Mouse (Mus musculus): ENCODE data around the gene Rfng. TPM values are rescaled to one million over a fixed set of nuclear protein-coding genes. Genes with fewer than 3 reads are reported as not detected.

Gene Rfng
- polyA plus RNA-seq, 1 experiment from 2014 or later = 39.4 TPM

DNA sequence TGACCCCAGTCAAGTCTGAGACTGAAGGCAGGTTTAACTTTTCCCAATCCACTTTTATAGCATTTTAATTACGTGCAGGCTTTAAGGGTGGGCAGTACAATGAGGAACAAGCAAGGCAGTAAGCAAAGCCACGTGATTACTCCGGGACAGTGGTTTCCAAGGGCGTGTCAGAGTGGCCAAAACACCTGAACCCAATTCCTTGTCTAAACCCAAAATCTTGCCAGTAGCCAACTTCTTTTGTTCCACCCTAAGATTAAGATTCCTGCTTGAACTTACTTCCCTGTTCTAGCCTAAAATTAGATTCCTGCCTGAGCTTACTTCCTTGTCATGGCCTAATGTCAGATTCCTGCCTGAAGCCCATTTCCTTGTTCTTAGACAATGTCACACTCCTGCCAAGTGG, 36.0 kb downstream of the Rfng start:
- no peak for DNase-seq (ENCODE audit: low spot score)
- Histone ChIP-seq H3K27me3 (replicated peaks; ENCODE audit: control insufficient read depth, insufficient read depth, low read length) (no peaks in the 10 kb centered on the region), H3K4me3 (ENCODE audit: low read depth, low read length) (no peak overlapping the region), H3K9ac (ENCODE audit: low read length) (no peak overlapping the region), H3K4me1 (ENCODE audit: control insufficient read depth, insufficient read depth, low read length) (no peaks in the 10 kb centered on the region), H3K27ac (ENCODE audit: low read depth, low read length) (no peak overlapping the region), H3K4me2 (ENCODE audit: low read length) (no peak overlapping the region), H3K9me3 (replicated peaks; ENCODE audit: control insufficient read depth, low read length) (no peaks in the 10 kb centered on the region), H3K36me3 (ENCODE audit: control insufficient read depth, insufficient read depth, low read length) (no peaks in the 10 kb centered on the region)
- ATAC-seq = no peak
- WGBS = 79% methylated on average over 4 of the region's 4 CpGs

DNA sequence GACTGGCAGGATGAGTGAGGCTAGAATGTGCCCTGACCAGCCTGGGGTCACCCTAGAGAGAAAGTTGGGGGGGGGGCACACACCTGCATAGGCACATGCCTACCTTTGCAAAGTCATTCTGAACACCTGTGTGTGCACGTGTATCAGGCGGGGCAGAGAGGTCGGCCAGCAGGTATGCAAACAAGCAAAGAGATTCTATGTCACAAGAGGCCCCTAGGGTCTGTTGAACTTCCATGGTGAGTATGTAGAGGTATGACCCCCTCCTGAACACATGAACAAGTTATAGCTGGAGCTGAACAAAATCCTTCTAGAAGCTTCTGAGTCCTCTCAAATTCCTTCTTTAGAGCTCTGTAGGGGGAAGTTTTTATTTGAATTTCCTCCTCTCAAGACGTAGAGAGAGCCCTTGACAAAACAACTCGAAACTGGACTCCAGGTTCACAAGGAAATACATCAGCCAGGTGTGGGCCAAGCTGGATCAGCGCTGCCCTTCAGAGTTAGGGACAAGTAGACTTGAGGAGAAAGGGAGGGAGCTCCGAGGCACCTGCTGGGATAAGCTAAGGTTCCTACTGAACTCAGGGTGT, 39.8 kb downstream of the Rfng start:
- Histone ChIP-seq H3K27me3 (replicated peaks; ENCODE audit: control insufficient read depth, insufficient read depth, low read length) (no peaks in the 10 kb centered on the region), H3K4me2 (ENCODE audit: low read length) (no peak overlapping the region), H3K36me3 (ENCODE audit: control insufficient read depth, insufficient read depth, low read length) (no peaks in the 10 kb centered on the region), H3K4me3 (ENCODE audit: low read depth, low read length) (no peak overlapping the region), H3K9ac (ENCODE audit: low read length) (no peak overlapping the region), H3K4me1 (ENCODE audit: control insufficient read depth, insufficient read depth, low read length) (no peaks in the 10 kb centered on the region), H3K27ac (ENCODE audit: low read depth, low read length) (no peak overlapping the region), H3K9me3 (replicated peaks; ENCODE audit: control insufficient read depth, low read length) (no peaks in the 10 kb centered on the region)
- 80% methylated on average over 7 of the region's 7 CpGs for WGBS
- no peak for ATAC-seq
- DNase-seq (ENCODE audit: low spot score) = no peak

DNA sequence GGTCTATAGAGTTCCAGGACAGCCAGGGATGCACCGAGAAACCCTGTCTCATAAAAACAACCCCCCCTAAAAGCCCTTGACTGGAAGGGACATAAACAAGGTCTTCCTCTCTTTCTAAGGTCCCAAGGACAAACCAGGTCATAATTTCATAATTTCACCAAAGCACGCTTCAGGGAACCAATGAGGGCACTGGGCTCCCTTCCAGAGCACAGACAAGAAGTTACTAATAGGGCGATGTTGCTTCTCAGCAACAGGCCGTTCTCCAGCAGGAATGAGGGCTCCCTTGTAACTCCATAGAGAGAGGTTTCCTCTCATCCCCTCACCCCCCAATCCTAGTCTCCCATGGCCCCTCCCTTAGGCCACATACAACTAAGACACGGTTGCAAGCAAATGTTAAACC, 43.0 kb downstream of the Rfng start:
- no peak for DNase-seq (ENCODE audit: low spot score)
- ATAC-seq = no peak
- Histone ChIP-seq H3K9me3 (replicated peaks; ENCODE audit: control insufficient read depth, low read length) (no peaks in the 10 kb centered on the region), H3K36me3 (ENCODE audit: control insufficient read depth, insufficient read depth, low read length) (no peaks in the 10 kb centered on the region), H3K4me3 (ENCODE audit: low read depth, low read length) (no peak overlapping the region), H3K4me1 (ENCODE audit: control insufficient read depth, insufficient read depth, low read length) (no peaks in the 10 kb centered on the region), H3K27ac (ENCODE audit: low read depth, low read length) (no peak overlapping the region), H3K9ac (ENCODE audit: low read length) (no peak overlapping the region), H3K27me3 (replicated peaks; ENCODE audit: control insufficient read depth, insufficient read depth, low read length) (no peaks in the 10 kb centered on the region), H3K4me2 (ENCODE audit: low read length) (no peak overlapping the region)
- WGBS = 89% methylated on average over 5 of the region's 5 CpGs

DNA sequence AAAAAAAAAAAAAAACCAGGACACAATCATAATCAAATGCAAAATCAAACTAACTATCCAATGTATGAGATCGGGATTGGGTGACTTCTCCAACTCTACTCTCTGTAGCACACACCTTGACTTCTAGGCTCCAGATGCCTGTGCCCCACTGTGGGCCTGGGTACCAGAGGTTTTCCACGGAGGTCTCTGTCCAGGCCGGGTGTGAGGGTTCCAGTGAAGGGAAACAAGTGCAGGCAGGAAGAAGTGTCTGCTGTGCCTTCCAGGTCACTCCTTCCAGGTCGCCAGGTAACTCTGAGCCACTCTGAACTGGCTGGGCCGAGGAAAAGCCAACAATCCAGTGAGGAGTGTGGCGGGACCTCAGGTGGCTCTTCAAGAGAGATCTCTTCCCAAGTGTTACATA, 47.6 kb downstream of the Rfng start:
- DNase-seq (ENCODE audit: low spot score) (no peak), ATAC-seq (no peak)
- H3K9ac ChIP-seq (ENCODE audit: low read length) = no peak overlapping the region
- H3K4me2 ChIP-seq (ENCODE audit: low read length) = no peak overlapping the region
- WGBS = 71% methylated on average over 6 of the region's 6 CpGs
- H3K27ac ChIP-seq (ENCODE audit: low read depth, low read length) = no peak overlapping the region
- H3K4me3 ChIP-seq (ENCODE audit: low read depth, low read length) = no peak overlapping the region
- no peaks in the 10 kb centered on the region for H3K27me3 ChIP-seq (replicated peaks; ENCODE audit: control insufficient read depth, insufficient read depth, low read length)
- H3K4me1 ChIP-seq (ENCODE audit: control insufficient read depth, insufficient read depth, low read length) = no peaks in the 10 kb centered on the region
- no peaks in the 10 kb centered on the region for H3K9me3 ChIP-seq (replicated peaks; ENCODE audit: control insufficient read depth, low read length)
- H3K36me3 ChIP-seq (ENCODE audit: control insufficient read depth, insufficient read depth, low read length) = no peaks in the 10 kb centered on the region

- Histone ChIP-seq H3K27me3 (replicated peaks; ENCODE audit: control insufficient read depth, insufficient read depth, low read length) (no peaks in the 10 kb centered on the region), H3K9ac (ENCODE audit: low read length) (no peak overlapping the region), H3K27ac (ENCODE audit: low read depth, low read length) (no peak overlapping the region), H3K36me3 (ENCODE audit: control insufficient read depth, insufficient read depth, low read length) (no peaks in the 10 kb centered on the region), H3K4me1 (ENCODE audit: control insufficient read depth, insufficient read depth, low read length) (no peaks in the 10 kb centered on the region; the same call in 1 of the 2 replicates), H3K4me3 (ENCODE audit: low read depth, low read length) (no peak overlapping the region), H3K4me2 (ENCODE audit: low read length) (no peak overlapping the region), H3K9me3 (replicated peaks; ENCODE audit: control insufficient read depth, low read length) (no peaks in the 10 kb centered on the region)
- DNase-seq (ENCODE audit: low spot score) (no peak), ATAC-seq (no peak)
- 61% methylated on average over 6 of the region's 6 CpGs for WGBS
Observed at GRCm38 (mm10) chr11:120733521-120733920, 50.5 kb downstream of the Rfng start.

DNA sequence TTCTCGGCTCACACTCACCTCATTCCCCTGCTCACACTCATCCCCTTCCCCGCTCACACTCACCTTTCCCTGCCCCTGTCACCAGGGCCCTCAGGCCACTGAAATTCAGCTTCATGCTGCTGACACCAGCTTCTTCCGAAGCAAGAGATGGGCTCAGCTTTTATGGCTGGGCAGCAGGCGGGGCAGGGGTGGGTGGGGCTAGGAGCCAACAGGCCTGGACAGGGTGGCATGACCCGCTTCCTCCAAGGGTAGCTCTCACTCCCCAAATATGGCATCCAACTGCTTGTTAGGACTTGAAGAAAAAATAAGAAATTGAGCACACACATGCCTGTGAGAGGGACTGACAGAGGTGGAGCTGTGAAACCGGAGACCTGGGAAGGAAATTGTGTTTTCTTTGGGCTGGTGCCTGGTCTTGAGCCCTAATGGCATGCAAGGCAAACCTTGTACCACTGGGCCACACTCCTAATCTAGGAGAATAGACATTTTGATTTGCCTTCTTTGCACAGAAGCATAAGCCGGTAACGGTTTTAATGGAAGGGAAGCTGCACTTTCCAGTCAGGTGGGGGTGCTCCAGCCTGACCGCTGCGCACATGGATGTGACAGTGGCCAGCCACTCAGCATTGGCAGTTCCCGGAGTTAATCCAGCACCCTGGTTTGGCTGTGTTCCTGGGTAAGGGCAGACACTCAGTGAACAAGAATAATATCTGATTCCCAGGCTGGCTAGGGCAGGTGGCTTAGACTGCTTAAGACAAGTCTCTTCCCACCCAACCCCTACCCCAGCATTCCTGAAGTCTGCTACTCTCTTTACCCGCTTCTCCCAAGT, 51.9 kb downstream of the Rfng start, which contains the start of gene Cbr2:
Gene Cbr2, minus strand, starts transcription at position 257 of the 823 bp plus-strand sequence.
- 82% methylated on average over 12 of the region's 12 CpGs for WGBS
- H3K4me1 ChIP-seq (ENCODE audit: control insufficient read depth, insufficient read depth, low read length) = no peaks in the 10 kb centered on the region; the same call in 1 of the 2 replicates

GRCm38 (mm10) chr11:120731395-120731794, 52.6 kb downstream of the Rfng start:
- no peak for ATAC-seq
- WGBS = 96% methylated on average over 1 of the region's 1 CpGs

More for the DNA sequence above, 51.9 kb downstream of the Rfng start, which contains the start of gene Cbr2:
- DNase-seq (ENCODE audit: low spot score) (no peak), ATAC-seq (no peak)
- Histone ChIP-seq H3K4me3 (ENCODE audit: low read depth, low read length) (no peak within 1 kb of the TSS), H3K36me3 (ENCODE audit: control insufficient read depth, insufficient read depth, low read length) (no peaks in the 10 kb centered on the region), H3K9ac (ENCODE audit: low read length) (no peak within 1 kb of the TSS), H3K27me3 (replicated peaks; ENCODE audit: control insufficient read depth, insufficient read depth, low read length) (no peaks in the 10 kb centered on the region), H3K9me3 (replicated peaks; ENCODE audit: control insufficient read depth, low read length) (no peaks in the 10 kb centered on the region), H3K4me2 (ENCODE audit: low read length) (no peak within 1 kb of the TSS), H3K27ac (ENCODE audit: low read depth, low read length) (no peak within 1 kb of the TSS)

More at GRCm38 (mm10) chr11:120731395-120731794, 52.6 kb downstream of the Rfng start:
- no peaks in the 10 kb centered on the region for H3K27me3 ChIP-seq (replicated peaks; ENCODE audit: control insufficient read depth, insufficient read depth, low read length)
- no peaks in the 10 kb centered on the region for H3K9me3 ChIP-seq (replicated peaks; ENCODE audit: control insufficient read depth, low read length)
- no peak overlapping the region for H3K27ac ChIP-seq (ENCODE audit: low read depth, low read length)
- H3K4me3 ChIP-seq (ENCODE audit: low read depth, low read length) = no peak overlapping the region
- no peak overlapping the region for H3K4me2 ChIP-seq (ENCODE audit: low read length)
- no peaks in the 10 kb centered on the region for H3K36me3 ChIP-seq (ENCODE audit: control insufficient read depth, insufficient read depth, low read length)
- no peak for DNase-seq (ENCODE audit: low spot score)
- no peak overlapping the region for H3K9ac ChIP-seq (ENCODE audit: low read length)
- H3K4me1 ChIP-seq (ENCODE audit: control insufficient read depth, insufficient read depth, low read length) = peaks cover 3% of the 10 kb centered on the region; the same call in 1 of the 2 replicates
